Mouse (Mus musculus) neural tube, embryonic 12.5 days (tissue): ENCODE results near the gene Emsy. TPM values are rescaled to one million over a fixed set of nuclear protein-coding genes. Genes with fewer than 3 reads are reported as not detected.

ENCODE experiments used
- ATAC-seq: fragments of 200-750 bp; cut with Nextera tagmentation; 2 replicates; pipeline ENCODE4 v1.8.0; 2017; ENCODE audit warnings: low read depth, mild to moderate bottlenecking, moderate TSS enrichment, moderate library complexity; ENCODE audit not compliant: low FRiP score
- H3K27ac ChIP-seq: fragments of 300-500 bp; sonication (generic); 2 replicates; pipeline ENCODE4 v1.5.1; 2016
- H3K27me3 ChIP-seq: fragments of 300-500 bp; sonication (generic); replicated peaks from 2 replicates; pipeline ENCODE4 v1.6.1; 2016; ENCODE audit warnings: mild to moderate bottlenecking
- H3K36me3 ChIP-seq: fragments of 300-500 bp; sonication (generic); 2 replicates; pipeline ENCODE4 v1.6.1; 2016; ENCODE audit warnings: mild to moderate bottlenecking
- H3K4me1 ChIP-seq: fragments of 300-500 bp; sonication (generic); 2 replicates; pipeline ENCODE4 v1.6.1; 2016
- H3K4me2 ChIP-seq: fragments of 300-500 bp; sonication (generic); replicated peaks from 2 replicates; pipeline ENCODE4 v1.6.1; 2016; ENCODE audit warnings: mild to moderate bottlenecking
- H3K4me3 ChIP-seq: fragments of 300-500 bp; sonication (generic); 2 replicates; pipeline ENCODE4 v1.5.1; 2016
- H3K9ac ChIP-seq: fragments of 300-500 bp; sonication (generic); 2 replicates; pipeline ENCODE4 v1.6.1; 2016; ENCODE audit warnings: mild to moderate bottlenecking
- H3K9me3 ChIP-seq: fragments of 300-500 bp; sonication (generic); 2 replicates; pipeline ENCODE4 v1.6.1; 2016; ENCODE audit warnings: mild to moderate bottlenecking
- WGBS: fragments of 180-500 bp; shearing (Covaris S2); methylation state at CpG from one replicate; pipeline ENCODE4 v1.1.7; 2016; 5-methylcytosine and 5-hydroxymethylcytosine counted together
- polyA plus RNA-seq: library from polyadenylated mRNA; unstranded; fragments of >200 nt; fragmentation: Nextera tagmentation; extraction: Ambion mirVana; gene quantifications from 2 replicates; pipeline ENCODE4 v1.2.1, GENCODE M21; 2016

The Emsy gene
- polyA plus RNA-seq, 1 experiment from 2014 or later = 46.0 TPM

GRCm38 (mm10) chr7:98655681-98656530 is 677 bp downstream of the Emsy start:
- H3K36me3 ChIP-seq = peaks cover 9% of the 10 kb centered on the region; the same call in 1 of the 2 replicates

GRCm38 (mm10) chr7:98651651-98652050 is 4.9 kb downstream of the Emsy start:
- ATAC-seq = no peak
- Histone ChIP-seq H3K4me1 (peaks cover 15% of the 10 kb centered on the region), H3K9me3 (no peaks in the 10 kb centered on the region), H3K27me3 (no peaks in the 10 kb centered on the region), H3K9ac (no peak overlapping the region), H3K36me3 (peaks cover 17% of the 10 kb centered on the region; the same call in 1 of the 2 replicates), H3K4me2 (no peak overlapping the region), H3K27ac (no peak overlapping the region), H3K4me3 (no peak overlapping the region)
- 97% methylated on average over 2 of the region's 2 CpGs for WGBS

More at GRCm38 (mm10) chr7:98655681-98656530, 677 bp downstream of the Emsy start:
- no peaks in the 10 kb centered on the region for H3K27me3 ChIP-seq
- H3K27ac ChIP-seq = peak overlapping the region; percentile 89
- H3K9me3 ChIP-seq = no peaks in the 10 kb centered on the region
- peak overlapping the region; percentile 93 for H3K4me3 ChIP-seq
- under 1% methylated on average over 74 of the region's 74 CpGs for WGBS
- peaks cover 23% of the 10 kb centered on the region for H3K4me1 ChIP-seq
- peak overlapping the region; percentile 79 for H3K4me2 ChIP-seq
- ATAC-seq = peak; percentile 83
- peak overlapping the region; percentile 93 for H3K9ac ChIP-seq

GRCm38 (mm10) chr7:98644238-98644637 is 12.3 kb downstream of the Emsy start:
- no peaks in the 10 kb centered on the region for H3K4me1 ChIP-seq
- WGBS = 29% methylated on average over 1 of the region's 1 CpGs
- peaks cover 27% of the 10 kb centered on the region for H3K36me3 ChIP-seq
- H3K9ac ChIP-seq = no peak overlapping the region
- H3K4me2 ChIP-seq = no peak overlapping the region
- no peaks in the 10 kb centered on the region for H3K9me3 ChIP-seq
- no peak overlapping the region for H3K4me3 ChIP-seq
- no peak overlapping the region for H3K27ac ChIP-seq
- ATAC-seq = no peak
- H3K27me3 ChIP-seq = no peaks in the 10 kb centered on the region

GRCm38 (mm10) chr7:98636607-98637006 is 20.0 kb downstream of the Emsy start:
- Histone ChIP-seq H3K4me2 (no peak overlapping the region), H3K4me3 (no peak overlapping the region), H3K9me3 (no peaks in the 10 kb centered on the region), H3K27me3 (no peaks in the 10 kb centered on the region), H3K4me1 (no peaks in the 10 kb centered on the region), H3K36me3 (peaks cover 35% of the 10 kb centered on the region), H3K27ac (no peak overlapping the region), H3K9ac (no peak overlapping the region)
- WGBS = 98% methylated on average over 2 of the region's 2 CpGs
- no peak for ATAC-seq

- H3K9me3 ChIP-seq = no peaks in the 10 kb centered on the region
- no peak overlapping the region for H3K27ac ChIP-seq
- H3K9ac ChIP-seq = no peak overlapping the region
- peaks cover 38% of the 10 kb centered on the region for H3K36me3 ChIP-seq
- H3K27me3 ChIP-seq = no peaks in the 10 kb centered on the region
- H3K4me2 ChIP-seq = no peak overlapping the region
- 83% methylated on average over 3 of the region's 3 CpGs for WGBS
- no peaks in the 10 kb centered on the region for H3K4me1 ChIP-seq
- no peak for ATAC-seq
- H3K4me3 ChIP-seq = no peak overlapping the region
Observed at GRCm38 (mm10) chr7:98633032-98633431, 23.6 kb downstream of the Emsy start.

- ATAC-seq = no peak
- H3K9ac ChIP-seq = no peak overlapping the region
- no peak overlapping the region for H3K4me3 ChIP-seq
- 95% methylated on average over 7 of the region's 7 CpGs for WGBS
- no peaks in the 10 kb centered on the region for H3K9me3 ChIP-seq
- H3K27ac ChIP-seq = no peak overlapping the region
- no peaks in the 10 kb centered on the region for H3K27me3 ChIP-seq
- H3K36me3 ChIP-seq = peaks cover 36% of the 10 kb centered on the region
- no peaks in the 10 kb centered on the region for H3K4me1 ChIP-seq
- H3K4me2 ChIP-seq = no peak overlapping the region
Observed at GRCm38 (mm10) chr7:98629947-98630346, 26.6 kb downstream of the Emsy start.

GRCm38 (mm10) chr7:98617739-98618138 is 38.8 kb downstream of the Emsy start:
- WGBS = 86% methylated on average over 2 of the region's 2 CpGs
- H3K27me3 ChIP-seq = no peaks in the 10 kb centered on the region
- H3K27ac ChIP-seq = no peak overlapping the region
- H3K4me1 ChIP-seq = no peaks in the 10 kb centered on the region
- H3K9ac ChIP-seq = no peak overlapping the region
- no peaks in the 10 kb centered on the region for H3K9me3 ChIP-seq
- H3K36me3 ChIP-seq = peaks cover 22% of the 10 kb centered on the region
- no peak overlapping the region for H3K4me3 ChIP-seq
- no peak overlapping the region for H3K4me2 ChIP-seq
- no peak for ATAC-seq

- no peak overlapping the region for H3K4me2 ChIP-seq
- H3K27me3 ChIP-seq = no peaks in the 10 kb centered on the region
- H3K27ac ChIP-seq = no peak overlapping the region
- no peaks in the 10 kb centered on the region for H3K4me1 ChIP-seq
- no peak for ATAC-seq
- H3K9me3 ChIP-seq = no peaks in the 10 kb centered on the region
- 87% methylated on average over 1 of the region's 1 CpGs for WGBS
- H3K4me3 ChIP-seq = no peak overlapping the region
- H3K36me3 ChIP-seq = peaks cover 29% of the 10 kb centered on the region
- no peak overlapping the region for H3K9ac ChIP-seq
Observed at GRCm38 (mm10) chr7:98612936-98613335, 43.6 kb downstream of the Emsy start.

GRCm38 (mm10) chr7:98608520-98608919 is 48.1 kb downstream of the Emsy start:
- ATAC-seq = no peak
- Histone ChIP-seq H3K27ac (no peak overlapping the region), H3K9ac (no peak overlapping the region), H3K4me3 (no peak overlapping the region), H3K36me3 (peaks cover 15% of the 10 kb centered on the region), H3K4me2 (no peak overlapping the region), H3K9me3 (no peaks in the 10 kb centered on the region), H3K27me3 (no peaks in the 10 kb centered on the region), H3K4me1 (no peaks in the 10 kb centered on the region)

- H3K9ac ChIP-seq = no peak overlapping the region
- peaks cover 18% of the 10 kb centered on the region for H3K36me3 ChIP-seq
- no peaks in the 10 kb centered on the region for H3K9me3 ChIP-seq
- WGBS = 83% methylated on average over 4 of the region's 4 CpGs
- H3K27me3 ChIP-seq = no peaks in the 10 kb centered on the region
- no peaks in the 10 kb centered on the region for H3K4me1 ChIP-seq
- H3K4me2 ChIP-seq = no peak overlapping the region
- ATAC-seq = no peak
- H3K4me3 ChIP-seq = no peak overlapping the region
- H3K27ac ChIP-seq = no peak overlapping the region
Observed at GRCm38 (mm10) chr7:98607158-98607557, 49.4 kb downstream of the Emsy start.

- H3K36me3 ChIP-seq = peaks cover 14% of the 10 kb centered on the region
- no peak for ATAC-seq
Observed at GRCm38 (mm10) chr7:98601715-98602114, 54.9 kb downstream of the Emsy start.

GRCm38 (mm10) chr7:98597402-98597801 is 59.2 kb downstream of the Emsy start:
- peaks cover 46% of the 10 kb centered on the region for H3K36me3 ChIP-seq
- no peak overlapping the region for H3K9ac ChIP-seq
- H3K4me1 ChIP-seq = no peaks in the 10 kb centered on the region
- H3K4me3 ChIP-seq = no peak overlapping the region
- H3K9me3 ChIP-seq = no peaks in the 10 kb centered on the region
- no peak overlapping the region for H3K27ac ChIP-seq
- no peak overlapping the region for H3K4me2 ChIP-seq
- H3K27me3 ChIP-seq = no peaks in the 10 kb centered on the region
- WGBS = 46% methylated on average over 8 of the region's 8 CpGs
- ATAC-seq = no peak

More at GRCm38 (mm10) chr7:98601715-98602114, 54.9 kb downstream of the Emsy start:
- H3K9me3 ChIP-seq = no peaks in the 10 kb centered on the region
- WGBS = 92% methylated on average over 4 of the region's 4 CpGs
- H3K27me3 ChIP-seq = no peaks in the 10 kb centered on the region
- no peak overlapping the region for H3K27ac ChIP-seq
- no peak overlapping the region for H3K4me3 ChIP-seq
- H3K4me1 ChIP-seq = no peaks in the 10 kb centered on the region
- no peak overlapping the region for H3K9ac ChIP-seq
- H3K4me2 ChIP-seq = no peak overlapping the region

GRCm38 (mm10) chr7:98594731-98595130 is 61.9 kb downstream of the Emsy start:
- no peaks in the 10 kb centered on the region for H3K4me1 ChIP-seq
- ATAC-seq = no peak
- no peaks in the 10 kb centered on the region for H3K27me3 ChIP-seq
- 97% methylated on average over 4 of the region's 4 CpGs for WGBS
- H3K9me3 ChIP-seq = no peaks in the 10 kb centered on the region
- H3K9ac ChIP-seq = no peak overlapping the region
- peaks cover 50% of the 10 kb centered on the region for H3K36me3 ChIP-seq
- no peak overlapping the region for H3K27ac ChIP-seq
- no peak overlapping the region for H3K4me3 ChIP-seq
- H3K4me2 ChIP-seq = no peak overlapping the region
